ENCODE assay signal across 8 mouse cellular contexts in the genomic region with DNA sequence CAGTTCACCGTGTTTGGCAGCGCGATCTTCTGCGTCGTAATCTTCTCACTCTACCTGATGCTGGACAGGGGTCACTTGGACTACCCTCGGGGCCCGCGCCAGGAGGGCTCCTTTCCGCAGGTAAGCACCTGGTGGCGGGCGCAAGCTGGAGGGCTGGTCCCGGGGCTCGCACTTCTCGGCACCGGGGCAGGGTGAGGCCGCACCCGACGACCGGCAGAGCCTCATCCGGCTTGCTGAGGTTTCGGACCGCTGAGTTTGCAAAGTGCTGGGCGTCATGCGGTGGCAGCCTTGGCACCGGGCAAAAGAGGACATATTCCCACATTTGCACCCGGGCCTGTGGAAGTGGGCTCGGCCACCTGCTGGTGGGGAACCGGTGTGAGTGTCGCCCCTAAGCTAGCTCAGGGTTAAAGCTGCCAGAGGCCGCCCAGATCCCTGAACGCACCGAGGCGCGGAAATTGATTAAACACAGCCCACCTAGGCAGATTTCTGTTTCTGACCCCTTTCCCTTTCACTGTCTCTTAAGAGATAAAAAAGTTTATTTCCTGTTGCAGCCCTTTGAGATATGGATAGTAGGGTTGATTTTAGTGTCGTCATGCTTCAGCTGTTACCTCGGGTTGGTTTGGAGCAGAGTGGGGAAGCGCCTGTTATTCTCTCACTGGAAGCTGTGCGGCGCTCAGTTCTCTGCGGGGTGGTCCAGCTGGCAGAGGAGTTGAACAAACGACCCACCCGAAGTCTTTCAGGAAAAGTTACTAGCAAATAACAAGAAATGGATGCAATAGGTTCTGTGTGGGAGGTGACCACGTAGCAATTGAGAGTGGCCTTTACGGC. TPM values are rescaled to one million over a fixed set of nuclear protein-coding genes. Genes with fewer than 3 reads are reported as not detected.
DNase-seq lines count a peak whose midpoint lies in the region; ATAC-seq lines count a peak whose summit lies in the region.

No protein-coding gene starts in this region.

- DNase-seq in MN1 (ENCODE audit: low spot score), result peak; percentile 64
- DNase-seq in c-Kit-positive CD71-positive TER-119-positive erythroid progenitor cells, embryonic 14.5 days (ENCODE audit: low spot score), result peak; percentile 42
- peak; percentile 78 for DNase-seq in forebrain, embryonic 14.5 days (ENCODE audit: low spot score)
- DNase-seq in heart, postnatal 25 days (ENCODE audit: low spot score), result peak; percentile 49
- DNase-seq in layer of hippocampus, adult 8-10 months (ENCODE audit: low spot score in 2 of 2), result peak; percentile 30 to 38
- peak; percentile 70 for DNase-seq in lung, postnatal 25 days (ENCODE audit: low spot score)
- DNase-seq in right cerebral cortex, adult 18-20 months, result peak; percentile 76
- DNase-seq in urinary bladder, postnatal 14 days (ENCODE audit: low spot score), result peak; percentile 58

- peak overlapping the region; percentile 87 for H3K9ac ChIP-seq in forebrain, embryonic 14.5 days (ENCODE audit: low read length)

- ATAC-seq in forebrain, embryonic 14.5 days, result peak; percentile 31

- no peaks in the 10 kb centered on the region for H3K9me3 ChIP-seq in forebrain, embryonic 14.5 days (replicated peaks; ENCODE audit: control insufficient read depth, low read length)

- no peaks in the 10 kb centered on the region for H3K27me3 ChIP-seq in forebrain, embryonic 14.5 days (replicated peaks; ENCODE audit: control insufficient read depth, insufficient read depth, low read length)

- peak overlapping the region; percentile 98 for H3K4me2 ChIP-seq in forebrain, embryonic 14.5 days (ENCODE audit: low read length)

- peaks cover 4% of the 10 kb centered on the region; the same call in 1 of the 2 replicates for H3K4me1 ChIP-seq in forebrain, embryonic 14.5 days (ENCODE audit: control insufficient read depth, insufficient read depth, low read length)

- intact Hi-C loops in heart, postnatal 25 days (cut with DNase I), result loop anchor here (2.0 to 10.0 kb wide), 6 partner anchors 19 to 1100 kb away; a partner anchor contains a TSS

- peak overlapping the region; percentile 83 for H3K4me3 ChIP-seq in forebrain, embryonic 14.5 days (ENCODE audit: low read depth, low read length)

- no peak overlapping the region for H3K27ac ChIP-seq in forebrain, embryonic 14.5 days (ENCODE audit: low read depth, low read length)

- H3K36me3 ChIP-seq in forebrain, embryonic 14.5 days (ENCODE audit: control insufficient read depth, insufficient read depth, low read length), result no peaks in the 10 kb centered on the region

- under 1% methylated on average over 44 of the region's 44 CpGs for WGBS in forebrain, embryonic 14.5 days

RNA-seq across cellular contexts. Expression of a gene that starts 1.4 kb away (rescaled TPM):
- 1.6 and 2.2 TPM in 2 replicates for polyA plus RNA-seq in forebrain, embryonic 14.5 days (2014; fragmentation: Nextera tagmentation; extraction: Ambion mirVana)
- total RNA-seq in heart, postnatal 25 days (2021), result 10 to 100 TPM; 18.3 to 20.4 TPM
- total RNA-seq in layer of hippocampus, adult 8-10 months (2022), result 10 to 100 TPM; 15.4 to 19.8 (median 16.4) TPM
